Mouse (Mus musculus) midbrain, postnatal 0 days (tissue): ENCODE data around the gene Nsf. TPM values are rescaled to one million over a fixed set of nuclear protein-coding genes. Genes with fewer than 3 reads are reported as not detected.

Source experiments
- ATAC-seq: fragments of 200-750 bp; cut with Nextera tagmentation; 2 replicates; pipeline ENCODE4 v1.8.0; 2017; ENCODE audit warnings: moderate number of reproducible peaks, mild to moderate bottlenecking, moderate TSS enrichment, moderate library complexity; ENCODE audit not compliant: low FRiP score
- DNase-seq: peaks from one replicate; pipeline ENCODE4 v3.0.0-alpha.2; 2015; ENCODE audit warnings: low spot score
- H3K27ac ChIP-seq: fragments of 300-500 bp; sonication (generic); 2 replicates; pipeline ENCODE4 v1.5.1; 2014; ENCODE audit warnings: low read depth, mild to moderate bottlenecking, low read length, mixed read lengths
- H3K27me3 ChIP-seq: fragments of 300-500 bp; sonication (generic); 2 replicates; pipeline ENCODE4 v1.6.1; 2014; ENCODE audit warnings: low read length, control low read depth, mixed read lengths; ENCODE audit not compliant: insufficient read depth
- H3K36me3 ChIP-seq: fragments of 300-500 bp; sonication (generic); 2 replicates; pipeline ENCODE4 v1.6.1; 2014; ENCODE audit warnings: low read length, control low read depth, mixed read lengths; ENCODE audit not compliant: insufficient read depth
- H3K4me1 ChIP-seq: fragments of 300-500 bp; sonication (generic); 2 replicates; pipeline ENCODE4 v1.6.1; 2014; ENCODE audit warnings: mild to moderate bottlenecking, control low read depth, antibody characterized with exemption, low read length, mixed read lengths; ENCODE audit not compliant: insufficient read depth
- H3K4me2 ChIP-seq: fragments of 300-500 bp; sonication (generic); 2 replicates; pipeline ENCODE4 v1.6.1; 2014; ENCODE audit warnings: low read depth, mild to moderate bottlenecking, low read length, mixed read lengths; ENCODE audit not compliant: poor library complexity, severe bottlenecking
- H3K4me3 ChIP-seq: fragments of 300-500 bp; sonication (generic); 2 replicates; pipeline ENCODE4 v1.5.1; 2014; ENCODE audit warnings: low read depth, mild to moderate bottlenecking, low read length, moderate library complexity
- H3K9ac ChIP-seq: fragments of 300-500 bp; sonication (generic); replicated peaks from 2 replicates; pipeline ENCODE4 v1.6.1; 2014; ENCODE audit warnings: mild to moderate bottlenecking, low read length, moderate library complexity, mixed read lengths; ENCODE audit not compliant: poor library complexity, severe bottlenecking
- H3K9me3 ChIP-seq: fragments of 300-500 bp; sonication (generic); 2 replicates; pipeline ENCODE4 v1.6.1; 2016; ENCODE audit warnings: low read length, control low read depth
- CTCF ChIP-seq: IDR thresholded peaks from 2 replicates; pipeline ENCODE4 v1.5.1; 2016; ENCODE audit warnings: antibody characterized with exemption, mild to moderate bottlenecking
- WGBS: fragments of 180-500 bp; shearing (Covaris S2); extraction: QIAGEN DNeasy Blood & Tissue Kit; methylation state at CpG from one replicate; pipeline ENCODE4 v1.1.7; 2014; 5-methylcytosine and 5-hydroxymethylcytosine counted together
- polyA plus RNA-seq: library from polyadenylated mRNA; unstranded; fragments of >200 nt; fragmentation: Nextera tagmentation; extraction: Ambion mirVana; gene quantifications from 2 replicates; pipeline ENCODE4 v1.2.1, GENCODE M21; 2015
- total RNA-seq: library from RNA; depleted of rRNA; stranded (reverse); fragments of >200 nt; gene quantifications from 2 replicates; pipeline ENCODE4 v1.2.3, GENCODE M21; 2014

Gene Nsf
- total and polyA plus RNA-seq, 2 experiments from 2014 or later, result 167 to 272 TPM

DNA sequence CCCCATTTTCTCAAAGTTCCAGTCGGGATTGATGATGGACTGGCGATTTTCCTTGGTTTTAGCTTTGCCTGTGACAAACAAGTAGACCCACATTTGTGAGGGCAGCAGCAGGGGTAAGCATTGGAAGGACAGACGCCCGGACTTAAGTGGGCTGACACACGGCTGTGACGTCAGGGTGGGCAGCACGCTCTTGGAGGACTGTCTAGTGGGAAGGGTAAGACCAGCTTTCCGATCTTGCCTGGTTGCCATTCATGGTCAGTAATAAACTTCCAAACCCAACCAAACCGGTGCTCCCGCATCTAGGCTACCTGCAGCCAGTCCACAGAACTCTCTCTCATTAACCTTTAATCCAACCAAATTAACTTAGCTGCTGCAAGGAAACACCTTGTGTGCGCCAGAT is 43.3 kb downstream of the Nsf start:
- H3K36me3 ChIP-seq, result peaks cover 38% of the 10 kb centered on the region
- WGBS, result 83% methylated on average over 11 of the region's 11 CpGs
- no peaks in the 10 kb centered on the region for H3K4me1 ChIP-seq
- ATAC-seq, result no peak
- H3K9ac ChIP-seq, result no peak overlapping the region
- no peak for DNase-seq
- H3K4me2 ChIP-seq, result no peak overlapping the region
- H3K27ac ChIP-seq, result no peak overlapping the region
- no peaks in the 10 kb centered on the region for H3K9me3 ChIP-seq
- H3K27me3 ChIP-seq, result no peaks in the 10 kb centered on the region
- no peak for TF ChIP-seq CTCF
- no peak overlapping the region for H3K4me3 ChIP-seq

DNA sequence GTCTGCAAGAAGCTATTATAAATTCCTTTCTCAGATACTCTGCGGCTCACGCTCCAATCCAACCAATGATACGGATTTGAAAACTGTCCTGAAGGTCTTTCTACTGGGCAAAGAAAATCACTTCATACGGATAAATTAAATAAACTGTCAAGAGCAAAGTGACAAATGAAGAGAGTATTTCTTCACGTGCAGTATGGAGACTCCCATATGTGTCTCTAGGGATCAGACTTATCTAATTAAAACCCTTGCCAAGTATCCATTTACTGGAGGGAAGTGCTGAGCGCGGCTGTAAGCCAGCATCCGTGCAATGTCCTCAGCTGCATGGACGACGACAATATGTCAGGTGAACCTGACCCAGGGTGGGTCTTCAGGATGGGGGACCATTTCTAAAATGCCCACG is 44.0 kb downstream of the Nsf start:
- Histone ChIP-seq H3K4me3 (no peak overlapping the region), H3K27me3 (no peaks in the 10 kb centered on the region), H3K4me2 (no peak overlapping the region), H3K4me1 (no peaks in the 10 kb centered on the region), H3K9me3 (no peaks in the 10 kb centered on the region), H3K9ac (no peak overlapping the region), H3K27ac (no peak overlapping the region), H3K36me3 (peaks cover 33% of the 10 kb centered on the region)
- 78% methylated on average over 11 of the region's 11 CpGs for WGBS
- no peak for DNase-seq
- TF ChIP-seq CTCF, result no peak
- no peak for ATAC-seq

GRCm38 (mm10) chr11:103909396-103909795 is 44.5 kb downstream of the Nsf start:
- no peak for TF ChIP-seq CTCF
- Histone ChIP-seq H3K4me3 (no peak overlapping the region), H3K27ac (no peak overlapping the region), H3K9me3 (no peaks in the 10 kb centered on the region), H3K4me2 (no peak overlapping the region), H3K27me3 (no peaks in the 10 kb centered on the region), H3K4me1 (no peaks in the 10 kb centered on the region), H3K36me3 (peaks cover 30% of the 10 kb centered on the region), H3K9ac (no peak overlapping the region)
- 71% methylated on average over 12 of the region's 12 CpGs for WGBS
- ATAC-seq, result no peak
- no peak for DNase-seq

GRCm38 (mm10) chr11:103906051-103906719 is 47.7 kb downstream of the Nsf start:
- no peaks in the 10 kb centered on the region for H3K4me1 ChIP-seq
- WGBS, result 31% methylated on average over 7 of the region's 7 CpGs
- peak overlapping the region; percentile 34; the same call in 1 of the 2 replicates for H3K27ac ChIP-seq
- DNase-seq (no peak), ATAC-seq (no peak)
- H3K36me3 ChIP-seq, result peaks cover 16% of the 10 kb centered on the region
- no peak overlapping the region for H3K4me3 ChIP-seq
- peak; percentile 42 for TF ChIP-seq CTCF
- H3K4me2 ChIP-seq, result no peak overlapping the region
- no peak overlapping the region for H3K9ac ChIP-seq
- H3K9me3 ChIP-seq, result no peaks in the 10 kb centered on the region
- H3K27me3 ChIP-seq, result no peaks in the 10 kb centered on the region

- no peaks in the 10 kb centered on the region for H3K27me3 ChIP-seq
- peak overlapping the region; percentile 34; the same call in 1 of the 2 replicates for H3K27ac ChIP-seq
- H3K4me2 ChIP-seq, result no peak overlapping the region
- H3K9me3 ChIP-seq, result no peaks in the 10 kb centered on the region
- no peaks in the 10 kb centered on the region for H3K4me1 ChIP-seq
- H3K36me3 ChIP-seq, result peaks cover 13% of the 10 kb centered on the region
- H3K4me3 ChIP-seq, result no peak overlapping the region
- ATAC-seq, result no peak
- no peak for TF ChIP-seq CTCF
- WGBS, result 76% methylated on average over 9 of the region's 9 CpGs
- no peak overlapping the region for H3K9ac ChIP-seq
- no peak for DNase-seq
These were observed 48.4 kb downstream of the Nsf start for GRCm38 (mm10) chr11:103905506-103905905.

DNA sequence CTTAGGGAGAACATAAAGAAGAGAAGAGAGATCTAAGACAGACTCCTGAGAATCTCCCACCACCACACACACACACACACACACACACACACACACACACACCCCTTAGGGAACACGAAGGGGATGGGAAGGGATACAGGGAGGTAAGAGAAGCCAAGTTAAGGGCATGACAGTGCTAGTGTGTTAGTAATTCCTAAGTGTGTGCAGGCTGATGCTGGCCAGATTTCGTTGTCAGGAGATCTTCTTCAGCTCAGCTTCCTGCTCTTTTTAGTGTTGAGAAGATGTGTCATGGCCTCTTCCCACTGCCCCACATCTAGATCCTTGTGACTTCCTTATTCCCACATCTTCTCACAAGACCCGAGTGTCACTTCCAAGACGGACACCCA is 52.3 kb downstream of the Nsf start:
- ATAC-seq (no peak), DNase-seq (no peak)
- no peak for TF ChIP-seq CTCF
- WGBS, result 94% methylated on average over 4 of the region's 4 CpGs
- no peaks in the 10 kb centered on the region for H3K4me1 ChIP-seq
- H3K9me3 ChIP-seq, result no peaks in the 10 kb centered on the region
- peaks cover 3% of the 10 kb centered on the region; the same call in 1 of the 2 replicates for H3K36me3 ChIP-seq
- no peak overlapping the region for H3K4me3 ChIP-seq
- H3K27me3 ChIP-seq, result no peaks in the 10 kb centered on the region
- H3K9ac ChIP-seq, result no peak overlapping the region
- no peak overlapping the region for H3K27ac ChIP-seq
- no peak overlapping the region for H3K4me2 ChIP-seq
